9 mouse cellular contexts compared by ENCODE assay signal in the genomic region with DNA sequence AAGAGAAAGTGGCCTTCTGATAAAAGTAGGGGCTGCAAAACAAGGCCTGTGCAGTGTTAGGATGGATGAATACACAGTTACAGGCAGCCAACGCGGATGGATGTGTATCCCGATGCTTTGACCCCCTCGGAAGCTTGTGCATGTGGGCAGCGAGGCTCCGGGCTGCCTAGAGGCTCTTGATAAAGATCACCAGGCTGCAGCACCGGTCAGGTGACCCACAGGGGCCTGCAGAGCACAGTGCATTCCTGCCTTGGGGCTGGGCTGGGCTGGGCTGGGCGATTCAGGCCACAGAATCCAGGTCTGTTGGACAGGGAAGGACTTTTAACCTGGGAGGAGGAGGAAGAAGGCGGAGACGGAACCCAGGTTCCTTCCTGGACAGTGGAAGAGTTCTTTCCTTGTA.
DNase-seq lines count a peak whose midpoint lies in the region; ATAC-seq lines count a peak whose summit lies in the region.
"Had no signal": no experiment of that assay in that cellular context is flagged by ENCODE, and none has a peak within 500 bp of the region (broad histone marks: within the 10 kb centered on the region; RNA-seq: fewer than 3 reads in every experiment).

No protein-coding gene starts in this region.

- 37% methylated on average over 10 of the region's 10 CpGs for WGBS in heart, embryonic 16.5 days
- 28% methylated on average over 10 of the region's 10 CpGs for WGBS in embryonic facial prominence, embryonic 14.5 days
- WGBS in liver, embryonic 13.5 days (ENCODE audit: insufficient replicate concordance), result 49% methylated on average over 10 of the region's 10 CpGs

- H3K4me3 ChIP-seq in heart, embryonic 16.5 days (ENCODE audit: low read length), result no peak overlapping the region
- H3K4me3 ChIP-seq in embryonic facial prominence, embryonic 14.5 days (ENCODE audit: low read depth, low read length), result no peak overlapping the region
- no peak overlapping the region for H3K4me3 ChIP-seq in liver, embryonic 13.5 days (replicated peaks)

- H3K27me3 ChIP-seq in heart, embryonic 16.5 days (ENCODE audit: control insufficient read depth, insufficient read depth, low read length), result no peaks in the 10 kb centered on the region
- no peaks in the 10 kb centered on the region for H3K27me3 ChIP-seq in embryonic facial prominence, embryonic 14.5 days (replicated peaks; ENCODE audit: control insufficient read depth, insufficient read depth, low read length)
- H3K27me3 ChIP-seq in liver, embryonic 13.5 days, result no peaks in the 10 kb centered on the region

- DNase-seq in heart, postnatal 36 days, result no peak
- DNase-seq in ES-CJ7 (ENCODE audit: low read depth, low spot score), result peak; percentile 40
- DNase-seq in embryonic facial prominence, embryonic 14.5 days (ENCODE audit: low spot score), result no peak
- no peak for DNase-seq in liver, embryonic 13.5 days
- DNase-seq in testis, postnatal 10 days (ENCODE audit: low spot score), result no peak
- no peak for DNase-seq in gastrocnemius, postnatal 10 days
- DNase-seq: cerebellum, postnatal 25 days had no signal

- 0 out of 2 replicates have a peak, but pooled peaks cover 5% of the 10 kb centered on the region for H3K36me3 ChIP-seq in heart, embryonic 16.5 days (ENCODE audit: control insufficient read depth, insufficient read depth)
- H3K36me3 ChIP-seq in embryonic facial prominence, embryonic 14.5 days (ENCODE audit: control insufficient read depth, insufficient read depth, low read length), result peaks cover 4% of the 10 kb centered on the region; the same call in 1 of the 2 replicates
- H3K36me3 ChIP-seq in liver, embryonic 13.5 days, result peaks cover 62% of the 10 kb centered on the region

- ATAC-seq in heart, embryonic 16.5 days (replicated peaks; ENCODE audit: extremely low read depth, insufficient read depth, low FRiP score), result 0 out of 2 replicates have a peak, but pooled peaks have one; percentile 18
- ATAC-seq in embryonic facial prominence, embryonic 14.5 days (ENCODE audit: low read depth), result peak; percentile 60
- ATAC-seq in liver, embryonic 13.5 days (ENCODE audit: low read depth), result peak; percentile 59
- ATAC-seq in erythroid progenitor cell, adult 5-6 weeks (replicated peaks; ENCODE audit: low FRiP score, poor library complexity, severe bottlenecking), result no peak

- intact Hi-C loops in heart, postnatal 36 days (cut with DNase I), result no loop called here

- H3K9ac ChIP-seq in heart, embryonic 16.5 days (ENCODE audit: low read length), result 0 out of 2 replicates have a peak overlapping the region, but pooled peaks have one; percentile 21
- H3K9ac ChIP-seq in embryonic facial prominence, embryonic 14.5 days (ENCODE audit: low read depth, low read length), result no peak overlapping the region
- H3K9ac ChIP-seq in liver, embryonic 13.5 days, result peak overlapping the region; percentile 66

- peaks cover 6% of the 10 kb centered on the region for H3K4me1 ChIP-seq in heart, embryonic 16.5 days (ENCODE audit: control insufficient read depth, insufficient read depth, low read length)
- H3K4me1 ChIP-seq in embryonic facial prominence, embryonic 14.5 days (ENCODE audit: control insufficient read depth, insufficient read depth, low read length), result peaks cover 24% of the 10 kb centered on the region
- H3K4me1 ChIP-seq in liver, embryonic 13.5 days (replicated peaks), result peaks cover 85% of the 10 kb centered on the region

- no peak overlapping the region; the same call in 1 of the 2 replicates for H3K4me2 ChIP-seq in heart, embryonic 16.5 days (ENCODE audit: low read depth, low read length)
- H3K4me2 ChIP-seq in embryonic facial prominence, embryonic 14.5 days (ENCODE audit: low read depth, low read length), result 0 out of 2 replicates have a peak overlapping the region, but pooled peaks have one; percentile 21
- H3K4me2 ChIP-seq in liver, embryonic 13.5 days, result peak overlapping the region; percentile 39

- H3K27ac ChIP-seq in heart, embryonic 16.5 days (ENCODE audit: low read length), result peak overlapping the region; percentile 32
- H3K27ac ChIP-seq in embryonic facial prominence, embryonic 14.5 days (replicated peaks; ENCODE audit: low read depth, low read length), result peak overlapping the region; percentile 40
- peak overlapping the region; percentile 82 for H3K27ac ChIP-seq in liver, embryonic 13.5 days

- H3K9me3 ChIP-seq in heart, embryonic 16.5 days (replicated peaks; ENCODE audit: control insufficient read depth, low read length), result no peaks in the 10 kb centered on the region
- no peaks in the 10 kb centered on the region for H3K9me3 ChIP-seq in embryonic facial prominence, embryonic 14.5 days (ENCODE audit: control insufficient read depth, low read length)
- no peaks in the 10 kb centered on the region for H3K9me3 ChIP-seq in liver, embryonic 13.5 days (replicated peaks)

Comparison
In these comparisons a context has a peak if more than half of its experiments do, and no peak if none do; other contexts are left out.
1. H3K27ac ChIP-seq: peak in every context shown above with its lines; median percentile 82 in liver, embryonic 13.5 days; 40 in embryonic facial prominence, embryonic 14.5 days; 32 in heart, embryonic 16.5 days.